Mouse (Mus musculus): Measurements from ENCODE around the gene Galnt2. TPM values are rescaled to one million over a fixed set of nuclear protein-coding genes. Genes with fewer than 3 reads are reported as not detected.

Gene Galnt2
- total and polyA plus RNA-seq, 3 experiments = 18.6 to 27.3 (median 23.6) TPM

GRCm38 (mm10) chr8:124361773-124362427 lies 130.7 kb downstream of the Galnt2 start:
- no peak overlapping the region for H3K27ac ChIP-seq (ENCODE audit: insufficient read depth, low read depth)
- no peaks in the 10 kb centered on the region for H3K27me3 ChIP-seq (replicated peaks)
- dilution Hi-C loops (cut with MboI; ENCODE audit: extremely low pct_ligation_motif_present, extremely low pct_unique_long_range_greater_than_20kb, low sequenced_read_pairs) (no loop called here), in situ Hi-C loops (cut with MboI; ENCODE audit: low pct_ligation_motif_present, low pct_unique_long_range_greater_than_20kb, low sequenced_read_pairs) (no loop called here)
- H3K4me2 ChIP-seq (ENCODE audit: insufficient read depth, low read depth, poor library complexity, severe bottlenecking) = no peak overlapping the region
- no peak for TF ChIP-seq NRF1 (IDR thresholded peaks at IDR 0.05; ENCODE audit: low read depth, low read length)
- TF ChIP-seq SMC3 (IDR thresholded peaks at IDR 0.05; ENCODE audit: low read depth, low read length) = no peak
- no peak for TF ChIP-seq PAX5 (IDR thresholded peaks at IDR 0.05; ENCODE audit: low read length)
- no peak for TF ChIP-seq RAD21 (IDR thresholded peaks at IDR 0.05; ENCODE audit: low read depth, low read length)
- no peak for TF ChIP-seq MXI1 (IDR thresholded peaks at IDR 0.05; ENCODE audit: low read depth, low read length)
- TF ChIP-seq ZKSCAN1 (IDR thresholded peaks at IDR 0.05; ENCODE audit: borderline replicate concordance, low read depth, low read length) = peak; percentile 83
- TF ChIP-seq TCF12 (IDR thresholded peaks at IDR 0.05; ENCODE audit: low read depth, low read length) = peak; percentile 72; the same call in 1 of the 2 replicates
- 0 out of 2 replicates have a peak, but pooled peaks have one; percentile 29 for TF ChIP-seq UBTF (IDR thresholded peaks at IDR 0.05; ENCODE audit: low read depth, low read length)
- no peaks in the 10 kb centered on the region for H3K9me3 ChIP-seq (replicated peaks; ENCODE audit: low read length)
- no peak overlapping the region for H3K4me3 ChIP-seq (replicated peaks in 1 of 3; ENCODE audit: low read depth in 2 of 3, low read length in 2 of 3, poor library complexity in 1 of 3)
- DNase-seq (ENCODE audit: extremely low read depth) = peak; percentile 51
- no peak overlapping the region for H3K9ac ChIP-seq (ENCODE audit: insufficient read depth, low read depth)
- no peaks in the 10 kb centered on the region for H3K36me3 ChIP-seq (replicated peaks in 1 of 2; ENCODE audit: control insufficient read depth in 1 of 2, insufficient read depth in 1 of 2, low read length in 1 of 2)
- H3K4me1 ChIP-seq (ENCODE audit: control insufficient read depth in 1 of 2, insufficient read depth in 2 of 2) = peaks cover 6 to 28% of the 10 kb centered on the region in 2 experiments
- H3K79me2 ChIP-seq (replicated peaks; ENCODE audit: control insufficient read depth, extremely low read depth, insufficient read depth, poor library complexity, severe bottlenecking) = no peaks in the 10 kb centered on the region

GRCm38 (mm10) chr8:124362589-124362988 lies 131.4 kb downstream of the Galnt2 start:
- Histone ChIP-seq H3K4me2 (ENCODE audit: insufficient read depth, low read depth, poor library complexity, severe bottlenecking) (no peak overlapping the region), H3K9me3 (replicated peaks; ENCODE audit: low read length) (no peaks in the 10 kb centered on the region), H3K27me3 (replicated peaks) (no peaks in the 10 kb centered on the region), H3K9ac (ENCODE audit: insufficient read depth, low read depth) (no peak overlapping the region), H3K4me1 (ENCODE audit: control insufficient read depth in 1 of 2, insufficient read depth in 2 of 2) (peaks cover 6 to 33% of the 10 kb centered on the region in 2 experiments), H3K4me3 (replicated peaks in 1 of 3; ENCODE audit: low read depth in 2 of 3, low read length in 2 of 3, poor library complexity in 1 of 3) (no peak overlapping the region), H3K36me3 (replicated peaks in 1 of 2; ENCODE audit: control insufficient read depth in 1 of 2, insufficient read depth in 1 of 2, low read length in 1 of 2) (no peaks in the 10 kb centered on the region), H3K27ac (ENCODE audit: insufficient read depth, low read depth) (no peak overlapping the region), H3K79me2 (replicated peaks; ENCODE audit: control insufficient read depth, extremely low read depth, insufficient read depth, poor library complexity, severe bottlenecking) (no peaks in the 10 kb centered on the region)
- no peak for DNase-seq (ENCODE audit: extremely low read depth)
- in situ Hi-C loops (cut with MboI; ENCODE audit: low pct_ligation_motif_present, low pct_unique_long_range_greater_than_20kb, low sequenced_read_pairs) = no loop called here
- dilution Hi-C loops (cut with MboI; ENCODE audit: extremely low pct_ligation_motif_present, extremely low pct_unique_long_range_greater_than_20kb, low sequenced_read_pairs) = no loop called here
- TF ChIP-seq HCFC1 (IDR thresholded peaks at IDR 0.05; ENCODE audit: low read depth, low read length) = no peak
- no peak for TF ChIP-seq CHD1 (IDR thresholded peaks at IDR 0.05; ENCODE audit: low read depth, low read length)
- TF ChIP-seq RAD21 (IDR thresholded peaks at IDR 0.05; ENCODE audit: low read depth, low read length) = no peak
- TF ChIP-seq SMC3 (IDR thresholded peaks at IDR 0.05; ENCODE audit: low read depth, low read length) = no peak
- no peak for TF ChIP-seq BHLHE40 (IDR thresholded peaks at IDR 0.05; ENCODE audit: low read depth, low read length)
- no peak for TF ChIP-seq MXI1 (IDR thresholded peaks at IDR 0.05; ENCODE audit: low read depth, low read length)
- no peak for TF ChIP-seq MEF2A (IDR thresholded peaks at IDR 0.05; ENCODE audit: borderline replicate concordance, low read depth, low read length)
- TF ChIP-seq MAX (IDR thresholded peaks at IDR 0.05; ENCODE audit: low read length) = no peak
- no peak for TF ChIP-seq ZNF384 (IDR thresholded peaks at IDR 0.05; ENCODE audit: low read depth, low read length)

All from CH12.LX (cell line).